Mouse (Mus musculus) limb, embryonic 10.5 days (tissue): Measurements from ENCODE around the gene Fam160b1. TPM values are rescaled to one million over a fixed set of nuclear protein-coding genes. Genes with fewer than 3 reads are reported as not detected.

Experiments
- DNase-seq: peaks from one replicate; pipeline ENCODE4 v3.0.0-alpha.2; 2017; ENCODE audit warnings: low spot score
- H3K27ac ChIP-seq: fragments of 300-500 bp; sonication (generic); 2 replicates; pipeline ENCODE4 v1.5.1; 2016; ENCODE audit warnings: mild to moderate bottlenecking
- H3K27me3 ChIP-seq: fragments of 300-500 bp; sonication (generic); 2 replicates; pipeline ENCODE4 v1.6.1; 2016; ENCODE audit warnings: low read depth, mild to moderate bottlenecking; ENCODE audit not compliant: poor library complexity, severe bottlenecking
- H3K36me3 ChIP-seq: fragments of 300-500 bp; sonication (generic); 2 replicates; pipeline ENCODE4 v1.6.1; 2016; ENCODE audit warnings: mild to moderate bottlenecking, moderate library complexity
- H3K4me1 ChIP-seq: fragments of 300-500 bp; sonication (generic); 2 replicates; pipeline ENCODE4 v1.6.1; 2016
- H3K4me3 ChIP-seq: fragments of 300-500 bp; sonication (generic); 2 replicates; pipeline ENCODE4 v1.5.1; 2016; ENCODE audit warnings: mild to moderate bottlenecking, moderate library complexity
- H3K9me3 ChIP-seq: fragments of 300-500 bp; sonication (generic); replicated peaks from 2 replicates; pipeline ENCODE4 v1.6.1; 2016; ENCODE audit warnings: mild to moderate bottlenecking
- WGBS: fragments of 180-500 bp; shearing (Covaris S2); methylation state at CpG from one replicate; pipeline ENCODE4 v1.1.7; 2016; 5-methylcytosine and 5-hydroxymethylcytosine counted together
- polyA plus RNA-seq: library from polyadenylated mRNA; unstranded; fragments of >200 nt; fragmentation: Nextera tagmentation; extraction: Ambion mirVana; gene quantifications from 2 replicates; pipeline ENCODE4 v1.2.1, GENCODE M21; 2016

Fam160b1 gene
- polyA plus RNA-seq, 1 experiment from 2014 or later: 13.2 TPM

DNA sequence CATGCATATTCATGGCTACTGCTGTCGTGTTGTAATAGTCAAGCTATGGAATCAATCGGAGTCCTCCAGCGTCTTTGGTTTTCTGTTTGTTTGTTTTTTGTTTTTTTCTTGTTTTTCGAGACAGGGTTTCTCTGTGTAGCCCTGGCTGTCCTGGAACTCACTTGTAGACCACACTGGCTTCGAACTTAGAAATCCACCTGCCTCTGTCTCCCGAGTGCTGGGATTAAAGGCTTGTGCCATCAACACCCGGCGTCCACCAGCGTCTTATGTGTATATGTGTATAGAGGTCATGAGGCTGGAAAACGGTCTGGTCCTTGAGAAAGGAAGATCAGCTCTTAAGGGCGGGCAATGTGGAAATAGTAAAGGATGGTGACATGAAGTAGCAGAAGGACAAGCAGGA, 6.4 kb upstream of the Fam160b1 start:
- Histone ChIP-seq H3K4me3 (no peak overlapping the region), H3K36me3 (peaks cover 8% of the 10 kb centered on the region; the same call in 1 of the 2 replicates), H3K27me3 (no peaks in the 10 kb centered on the region), H3K27ac (no peak overlapping the region), H3K9me3 (no peaks in the 10 kb centered on the region), H3K4me1 (peaks cover 16% of the 10 kb centered on the region)
- no peak for DNase-seq
- 96% methylated on average over 11 of the region's 11 CpGs for WGBS

DNA sequence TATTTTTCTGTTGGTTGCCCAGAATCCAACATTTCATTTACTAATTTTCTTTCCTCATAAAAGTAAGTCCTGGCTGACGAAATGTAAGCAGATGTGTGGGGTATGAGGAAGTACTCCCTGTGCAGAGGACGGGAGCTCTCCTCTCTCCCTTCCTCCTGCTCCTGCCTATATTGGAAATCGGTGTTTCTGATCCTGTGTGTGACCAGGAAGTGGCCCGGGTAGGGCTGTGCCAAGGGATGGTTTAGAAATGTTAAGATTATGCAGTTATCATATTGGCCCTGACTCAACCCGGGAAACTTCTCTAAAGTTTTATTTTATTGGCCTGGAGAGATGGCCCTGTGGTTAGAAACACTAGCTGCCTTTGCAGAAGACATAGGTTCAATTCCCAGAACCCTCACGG, 5.8 kb upstream of the Fam160b1 start:
- no peak for DNase-seq
- WGBS: 91% methylated on average over 6 of the region's 6 CpGs
- H3K9me3 ChIP-seq: no peaks in the 10 kb centered on the region
- no peak overlapping the region for H3K4me3 ChIP-seq
- 0 out of 2 replicates have a peak overlapping the region, but pooled peaks have one; percentile 68 for H3K27ac ChIP-seq
- H3K36me3 ChIP-seq: peaks cover 9% of the 10 kb centered on the region; the same call in 1 of the 2 replicates
- peaks cover 18% of the 10 kb centered on the region for H3K4me1 ChIP-seq
- H3K27me3 ChIP-seq: no peaks in the 10 kb centered on the region

DNA sequence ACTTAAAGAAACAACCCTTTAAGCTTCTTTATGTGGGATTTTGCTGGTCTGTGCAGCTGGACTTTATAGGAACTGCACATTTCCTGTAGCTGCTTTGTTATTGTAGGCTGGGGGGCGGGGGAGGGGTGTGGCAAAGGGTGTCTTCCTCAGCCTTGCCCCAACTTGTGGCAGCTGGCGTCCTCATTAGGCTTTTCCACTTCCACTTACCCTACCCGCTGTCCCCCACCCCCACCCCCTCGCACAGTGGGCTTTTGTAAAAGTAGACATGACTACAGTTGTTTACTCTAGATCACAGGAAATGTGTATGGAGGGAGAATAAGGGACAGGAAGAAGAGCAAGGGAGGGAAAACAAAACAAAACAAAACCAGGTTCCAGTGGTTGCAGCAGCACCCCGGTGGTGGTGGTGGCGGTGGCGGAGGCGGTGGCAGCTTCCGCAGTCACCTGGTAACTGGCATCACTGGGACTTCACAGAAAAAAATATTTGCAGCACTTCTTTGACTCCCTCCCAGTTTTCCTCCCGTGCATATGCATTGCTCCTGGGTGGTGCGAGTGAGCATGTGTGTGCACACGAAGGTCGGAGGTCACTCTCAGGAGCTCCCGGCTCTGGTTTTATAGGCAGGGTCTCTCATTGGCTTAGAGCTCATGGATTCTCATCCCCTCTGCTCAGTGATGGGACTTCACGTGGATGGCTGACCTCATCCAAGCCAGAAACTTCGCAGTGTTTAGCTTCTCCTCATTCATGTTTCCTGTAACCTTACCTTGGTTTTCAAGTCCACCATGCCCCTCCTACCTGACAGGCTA, 4.8 kb upstream of the Fam160b1 start:
- peaks cover 9% of the 10 kb centered on the region; the same call in 1 of the 2 replicates for H3K36me3 ChIP-seq
- peak overlapping the region; percentile 68 for H3K27ac ChIP-seq
- no peak overlapping the region for H3K4me3 ChIP-seq
- H3K27me3 ChIP-seq: no peaks in the 10 kb centered on the region
- no peak for DNase-seq
- 79% methylated on average over 16 of the region's 16 CpGs for WGBS
- H3K4me1 ChIP-seq: peaks cover 27% of the 10 kb centered on the region
- no peaks in the 10 kb centered on the region for H3K9me3 ChIP-seq

DNA sequence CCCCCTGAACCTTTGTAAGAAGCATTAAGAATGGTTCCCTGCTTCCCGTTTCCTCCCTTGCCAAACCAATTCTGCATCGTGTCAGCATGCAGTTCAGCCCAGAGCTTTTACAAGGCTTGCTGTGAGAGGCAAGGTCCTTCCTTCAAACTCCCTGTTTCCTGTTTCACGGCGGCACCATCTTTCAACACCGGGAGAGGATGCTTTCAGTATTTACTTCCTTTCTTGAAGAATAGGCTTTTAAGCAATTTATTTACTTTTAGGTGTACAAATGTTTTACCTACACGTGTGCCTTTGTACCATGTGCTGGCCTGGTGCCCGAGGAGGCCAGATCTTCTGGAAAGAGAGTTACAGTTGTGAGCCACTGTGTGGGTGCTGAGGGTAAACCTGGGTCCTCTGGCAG, 4.2 kb upstream of the Fam160b1 start:
- Histone ChIP-seq H3K36me3 (peaks cover 9% of the 10 kb centered on the region; the same call in 1 of the 2 replicates), H3K27me3 (no peaks in the 10 kb centered on the region), H3K9me3 (no peaks in the 10 kb centered on the region), H3K4me3 (no peak overlapping the region), H3K4me1 (peaks cover 27% of the 10 kb centered on the region), H3K27ac (peak overlapping the region; percentile 68; the same call in 1 of the 2 replicates)
- WGBS: 87% methylated on average over 7 of the region's 7 CpGs
- no peak for DNase-seq

DNA sequence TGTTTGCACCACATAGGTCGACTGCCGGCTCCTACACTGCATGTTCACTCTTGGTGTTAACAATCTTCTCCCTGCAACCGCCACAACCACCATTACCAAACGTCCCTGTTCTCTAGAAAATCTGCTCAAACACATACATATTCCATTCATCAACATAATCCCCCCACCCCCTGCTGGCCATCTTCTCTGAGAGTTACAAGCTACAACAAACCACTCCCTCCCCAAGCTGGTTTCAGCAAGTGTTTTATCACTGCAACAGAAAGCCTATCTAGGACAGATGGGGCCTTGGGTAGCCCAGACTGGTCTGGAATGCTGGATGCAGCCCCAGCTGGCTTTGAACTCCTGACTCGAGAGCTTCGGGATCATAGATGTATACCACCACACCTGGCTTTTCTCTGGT, 3.2 kb upstream of the Fam160b1 start:
- no peak for DNase-seq
- WGBS: 90% methylated on average over 6 of the region's 6 CpGs
- no peak overlapping the region for H3K4me3 ChIP-seq
- peaks cover 9% of the 10 kb centered on the region; the same call in 1 of the 2 replicates for H3K36me3 ChIP-seq
- H3K27ac ChIP-seq: no peak overlapping the region
- no peaks in the 10 kb centered on the region for H3K9me3 ChIP-seq
- H3K27me3 ChIP-seq: no peaks in the 10 kb centered on the region
- peaks cover 27% of the 10 kb centered on the region for H3K4me1 ChIP-seq

DNA sequence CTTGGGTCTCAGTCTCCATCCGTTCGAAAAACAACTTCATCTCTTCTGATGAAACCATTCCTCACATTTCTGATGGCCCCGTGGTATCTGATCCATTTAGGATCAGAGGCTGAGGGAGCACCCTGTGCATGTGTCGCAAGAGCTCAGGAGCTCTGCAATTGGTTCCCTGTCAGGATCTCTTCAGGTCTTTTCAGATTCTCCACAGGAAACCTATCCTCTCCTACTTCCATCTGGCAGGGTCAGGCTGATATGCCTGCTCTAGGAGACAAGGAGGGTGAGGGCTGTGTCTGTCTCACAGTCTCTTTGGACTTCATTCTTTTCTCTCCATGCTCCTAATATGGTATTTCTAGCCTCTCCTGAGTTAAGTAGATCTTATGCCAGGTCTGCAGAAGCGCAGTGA, 2.7 kb upstream of the Fam160b1 start:
- Histone ChIP-seq H3K4me3 (no peak overlapping the region), H3K9me3 (no peaks in the 10 kb centered on the region), H3K27me3 (no peaks in the 10 kb centered on the region), H3K36me3 (peaks cover 9% of the 10 kb centered on the region; the same call in 1 of the 2 replicates), H3K4me1 (peaks cover 31% of the 10 kb centered on the region), H3K27ac (no peak overlapping the region)
- DNase-seq: no peak
- WGBS: 91% methylated on average over 5 of the region's 5 CpGs

DNA sequence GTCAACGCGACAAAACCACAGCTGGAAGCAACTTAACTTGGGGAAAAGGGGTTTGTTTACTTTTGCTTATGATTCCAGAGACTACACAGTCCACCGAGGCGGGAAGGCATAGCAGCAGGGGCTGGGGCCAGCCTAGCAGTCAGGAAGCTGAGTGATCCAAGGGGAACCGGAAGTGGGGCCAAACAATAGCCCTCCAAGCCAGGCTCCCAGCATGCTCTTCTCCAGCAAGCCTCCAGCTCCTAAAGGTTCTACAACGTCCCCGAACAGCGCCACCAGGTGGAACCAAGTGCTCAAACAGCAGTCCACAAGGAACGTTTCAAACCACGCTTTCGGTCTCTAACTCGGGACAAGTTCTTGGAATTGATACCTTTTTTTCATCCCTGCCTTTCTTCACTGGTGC, 2.2 kb upstream of the Fam160b1 start:
- WGBS: 89% methylated on average over 12 of the region's 12 CpGs

DNA sequence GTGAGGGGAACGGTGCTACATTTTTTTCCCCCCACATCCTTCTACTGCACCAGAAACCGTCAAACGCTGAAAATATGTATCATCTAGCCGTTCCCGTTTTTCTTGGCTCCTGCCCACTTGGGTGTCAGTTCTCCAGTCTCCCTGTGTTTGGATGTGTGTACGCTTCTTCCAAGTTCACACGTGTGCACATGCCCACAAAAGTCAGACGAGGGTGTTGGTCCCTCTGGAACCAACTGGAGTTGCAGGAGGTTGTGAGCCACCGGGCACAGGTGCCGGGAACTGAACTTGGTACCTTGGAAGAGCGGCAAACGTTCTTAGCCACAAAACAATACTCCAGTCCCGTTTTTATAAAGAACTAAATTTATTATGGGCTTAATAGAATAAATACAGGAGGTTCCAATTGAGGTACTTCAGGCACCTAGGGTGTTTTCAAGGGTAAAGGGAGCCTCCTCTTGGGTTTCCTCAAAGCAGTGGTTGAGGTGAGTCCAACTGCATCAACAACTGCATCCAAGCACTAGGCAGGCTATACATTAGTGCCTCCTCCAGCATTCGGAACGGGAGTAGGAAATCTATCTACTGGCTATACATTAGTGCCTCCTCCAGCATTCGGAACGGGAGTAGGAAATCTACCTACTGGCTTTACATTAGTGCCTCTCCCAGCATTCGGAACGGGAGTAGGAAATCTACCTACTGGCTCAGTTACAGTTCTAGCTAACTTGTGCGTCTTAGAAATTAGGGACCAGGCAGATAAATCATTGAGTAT, 1.5 kb upstream of the Fam160b1 start:
- Histone ChIP-seq H3K27ac (no peak overlapping the region), H3K27me3 (no peaks in the 10 kb centered on the region), H3K4me1 (peaks cover 39% of the 10 kb centered on the region), H3K36me3 (peaks cover 9% of the 10 kb centered on the region; the same call in 1 of the 2 replicates), H3K4me3 (no peak overlapping the region), H3K9me3 (no peaks in the 10 kb centered on the region)
- no peak for DNase-seq
- 97% methylated on average over 20 of the region's 20 CpGs for WGBS

More for the DNA sequence above, 2.2 kb upstream of the Fam160b1 start:
- H3K27ac ChIP-seq: no peak overlapping the region
- H3K9me3 ChIP-seq: no peaks in the 10 kb centered on the region
- peaks cover 9% of the 10 kb centered on the region; the same call in 1 of the 2 replicates for H3K36me3 ChIP-seq
- H3K4me3 ChIP-seq: no peak overlapping the region
- H3K27me3 ChIP-seq: no peaks in the 10 kb centered on the region
- peaks cover 36% of the 10 kb centered on the region for H3K4me1 ChIP-seq
- DNase-seq: no peak

DNA sequence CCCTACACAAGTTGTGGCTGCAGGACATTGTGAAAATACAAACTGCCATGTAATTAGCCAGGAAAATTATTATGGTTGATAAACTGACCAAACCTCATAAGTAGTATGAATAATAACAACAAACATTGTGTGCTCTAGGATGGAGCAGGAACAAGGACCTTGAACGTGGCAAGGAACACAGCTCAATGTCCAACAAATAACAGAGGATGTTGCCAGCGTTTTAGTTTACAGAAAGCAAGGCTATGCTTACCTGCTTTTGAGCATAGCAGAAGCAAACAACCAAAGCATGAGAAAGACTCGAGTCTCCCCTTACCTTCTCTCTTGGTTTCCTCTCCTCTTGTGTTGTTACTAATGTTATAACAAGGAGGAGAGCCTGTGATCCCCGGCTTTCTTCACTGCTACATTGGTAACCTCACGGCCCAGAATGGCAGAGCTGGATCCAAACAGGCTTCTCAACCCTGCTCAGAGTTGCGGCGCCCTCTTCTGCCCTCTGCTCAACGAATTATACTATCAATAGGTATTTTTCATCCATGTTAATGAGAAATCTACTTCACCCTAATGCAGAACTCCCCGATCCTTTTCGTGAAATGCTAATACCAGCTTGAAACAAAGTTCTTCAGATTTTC, 666 bp upstream of the Fam160b1 start:
- Histone ChIP-seq H3K27me3 (no peaks in the 10 kb centered on the region), H3K36me3 (peaks cover 9% of the 10 kb centered on the region; the same call in 1 of the 2 replicates), H3K4me3 (peak overlapping the region; percentile 93), H3K27ac (peak overlapping the region; percentile 99), H3K4me1 (peaks cover 47% of the 10 kb centered on the region), H3K9me3 (no peaks in the 10 kb centered on the region)
- 64% methylated on average over 10 of the region's 10 CpGs for WGBS
- no peak for DNase-seq

DNA sequence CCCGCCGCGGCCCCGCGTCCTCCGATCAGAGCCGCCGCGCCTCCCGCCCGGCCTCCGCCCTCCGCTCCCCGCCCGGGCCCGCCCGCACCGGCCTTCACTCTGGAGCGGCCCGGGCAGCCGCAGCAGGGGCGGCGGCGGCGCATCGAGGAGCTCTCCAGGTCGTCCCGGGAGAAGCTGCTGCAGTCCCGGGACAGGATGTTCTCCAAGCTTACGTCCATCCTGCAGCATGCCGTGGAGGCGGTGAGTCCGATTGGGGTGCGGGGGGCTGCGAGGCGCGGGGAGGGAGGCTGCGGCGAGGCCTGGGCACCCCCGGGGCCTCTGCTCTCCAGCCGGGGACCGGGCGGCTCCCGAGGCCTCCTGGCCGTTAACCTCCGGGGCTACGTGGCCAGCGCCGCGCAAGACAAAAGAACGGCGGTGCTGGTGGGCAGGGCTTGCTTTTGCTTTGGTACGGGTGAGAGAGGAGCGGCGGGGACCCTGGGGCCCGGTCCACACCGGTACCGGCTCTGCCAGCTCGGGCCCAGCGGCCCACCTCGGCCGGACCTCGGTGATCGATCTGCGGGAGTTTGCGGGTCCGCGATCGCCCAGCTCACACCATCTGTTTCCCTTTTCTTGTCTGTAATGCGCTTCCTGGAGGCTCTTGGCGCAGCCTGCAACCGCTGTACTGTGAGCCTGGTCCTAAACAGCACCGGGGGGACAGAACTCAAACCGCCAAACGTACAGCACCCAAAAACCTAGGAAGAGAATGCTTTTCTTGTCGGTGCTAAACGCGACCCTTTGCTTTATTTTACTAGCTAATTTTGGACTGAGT, 855 bp downstream of the Fam160b1 start:
- under 1% methylated on average over 78 of the region's 78 CpGs for WGBS
- Histone ChIP-seq H3K4me3 (peak overlapping the region; percentile 93), H3K36me3 (peaks cover 9% of the 10 kb centered on the region; the same call in 1 of the 2 replicates), H3K27ac (peak overlapping the region; percentile 99), H3K4me1 (peaks cover 48% of the 10 kb centered on the region), H3K9me3 (no peaks in the 10 kb centered on the region), H3K27me3 (no peaks in the 10 kb centered on the region)
- peak; percentile 83 for DNase-seq

DNA sequence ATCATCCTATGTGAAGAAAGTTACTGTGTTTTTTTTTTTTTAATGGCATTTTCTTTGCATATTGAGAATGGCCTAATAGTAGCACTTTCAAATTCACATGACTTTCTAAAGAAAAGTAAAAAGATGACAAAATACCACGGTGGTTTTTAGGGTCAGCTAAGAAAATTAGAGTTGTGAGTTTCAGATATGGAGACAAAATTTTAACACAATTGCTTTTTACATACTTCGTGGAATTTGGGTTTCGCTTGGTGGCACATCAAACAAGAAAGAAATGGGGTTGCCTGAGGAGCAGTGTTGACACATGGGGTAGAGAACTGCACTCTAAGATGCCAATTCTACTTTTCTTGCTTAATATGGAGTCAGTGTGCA, 1.4 kb downstream of the Fam160b1 start:
- no peak for DNase-seq
- no peaks in the 10 kb centered on the region for H3K9me3 ChIP-seq
- WGBS: 19% methylated on average over 3 of the region's 3 CpGs
- H3K27ac ChIP-seq: peak overlapping the region; percentile 99
- H3K4me1 ChIP-seq: peaks cover 54% of the 10 kb centered on the region
- peak overlapping the region; percentile 93 for H3K4me3 ChIP-seq
- H3K36me3 ChIP-seq: peaks cover 9% of the 10 kb centered on the region; the same call in 1 of the 2 replicates
- H3K27me3 ChIP-seq: no peaks in the 10 kb centered on the region

DNA sequence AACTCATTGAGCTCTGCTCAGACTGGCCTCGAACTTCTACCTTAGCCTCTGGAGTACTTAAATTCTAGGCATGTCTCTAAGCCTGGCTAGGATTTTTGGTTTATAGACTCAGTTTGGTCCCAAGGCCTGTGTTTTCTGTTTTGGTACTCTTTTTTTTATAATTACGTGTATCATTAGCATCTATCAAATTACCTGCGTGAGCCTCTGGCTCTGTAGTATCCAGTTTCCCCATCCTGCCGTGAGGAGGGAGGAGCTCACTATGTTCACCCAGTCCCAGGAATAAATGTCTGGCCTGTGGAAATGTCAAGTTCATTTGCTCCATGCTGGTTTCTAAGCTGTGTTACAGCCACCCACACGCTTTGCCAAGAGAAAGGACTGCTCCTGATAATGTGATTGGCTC, 2.1 kb downstream of the Fam160b1 start:
- H3K36me3 ChIP-seq: peaks cover 11% of the 10 kb centered on the region; the same call in 1 of the 2 replicates
- no peak overlapping the region for H3K27ac ChIP-seq
- WGBS: 64% methylated on average over 5 of the region's 5 CpGs
- no peaks in the 10 kb centered on the region for H3K27me3 ChIP-seq
- DNase-seq: no peak
- peak overlapping the region; percentile 93 for H3K4me3 ChIP-seq
- H3K9me3 ChIP-seq: no peaks in the 10 kb centered on the region
- H3K4me1 ChIP-seq: peaks cover 59% of the 10 kb centered on the region
